Mouse (Mus musculus) lung, adult 2 months (tissue): ENCODE measurements around the gene Wls.

ENCODE experiments used
- CTCF ChIP-seq: fragments of 200-500 bp; IDR thresholded peaks from 2 replicates; pipeline ENCODE4 v1.5.1; 2011; ENCODE audit warnings: mild to moderate bottlenecking, low read length, control low read depth; ENCODE audit not compliant: insufficient read depth
- POLR2A ChIP-seq: fragments of 200-500 bp; IDR thresholded peaks from 2 replicates; pipeline ENCODE4 v1.6.1; 2011; ENCODE audit warnings: low read depth, mild to moderate bottlenecking, control low read depth, low read length, borderline replicate concordance; ENCODE audit errors: extremely low read depth

DNA sequence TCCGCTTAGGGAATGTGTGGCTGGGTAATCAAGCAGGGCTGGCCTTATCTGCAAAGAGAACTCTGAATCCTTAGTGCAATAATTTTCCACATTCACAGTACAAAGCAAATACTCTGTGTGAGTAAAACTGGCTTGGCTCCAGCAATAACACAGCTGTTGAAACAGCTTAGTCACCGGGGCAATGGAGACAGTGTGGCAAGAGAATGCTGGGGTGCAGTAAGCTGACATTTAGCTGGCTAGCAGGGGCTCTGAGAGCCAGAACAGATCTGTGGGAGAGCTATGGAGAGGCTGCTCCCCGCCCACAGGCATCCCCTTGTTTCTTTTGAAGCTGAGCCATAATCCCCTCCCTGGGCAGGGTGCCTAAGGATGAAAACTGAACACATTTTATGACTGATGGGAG lies 45.8 kb downstream of the Wls start:
- TF ChIP-seq CTCF = no peak
- no peak for TF ChIP-seq POLR2A
